Mouse (Mus musculus): Measurements from ENCODE around the gene Dgkh.

- TF ChIP-seq ZNF384 (IDR thresholded peaks at IDR 0.05; ENCODE audit: low read depth, low read length) (no peak), MAFK (IDR thresholded peaks at IDR 0.05; ENCODE audit: insufficient read depth, low read depth, low read length) (no peak)
Observed at GRCm38 (mm10) chr14:78759491-78759890, 26.9 kb upstream of the Dgkh start.

Data from ES-E14 (cell line).